Mouse (Mus musculus) brain, embryonic 14.5 days (tissue): Measurements from ENCODE around the gene Xpot.

ENCODE experiments used
- CTCF ChIP-seq: fragments of 200-500 bp; IDR thresholded peaks from 2 replicates; pipeline ENCODE4 v1.5.1; 2012; ENCODE audit warnings: inconsistent platforms, mild to moderate bottlenecking, moderate library complexity, borderline replicate concordance; ENCODE audit not compliant: insufficient read depth, insufficient read length; ENCODE audit errors: extremely low read depth
- POLR2A ChIP-seq: fragments of 200-500 bp; IDR thresholded peaks from 2 replicates; pipeline ENCODE4 v1.6.1; 2012; ENCODE audit warnings: mild to moderate bottlenecking, inconsistent platforms, borderline replicate concordance; ENCODE audit not compliant: poor library complexity, insufficient read depth, insufficient read length, severe bottlenecking; ENCODE audit errors: extremely low read depth

- TF ChIP-seq CTCF (no peak), POLR2A (no peak)
Observed at GRCm38 (mm10) chr10:121601272-121601671, 24.9 kb downstream of the Xpot start.
